Mouse (Mus musculus): ENCODE measurements at regions not wholly inside any gene's neighbourhood (a gene's known extent, or its start where the extent isn't known, plus 50 kb on each side); places are given as distances from the start of the nearest gene placed in this dataset.

DNA sequence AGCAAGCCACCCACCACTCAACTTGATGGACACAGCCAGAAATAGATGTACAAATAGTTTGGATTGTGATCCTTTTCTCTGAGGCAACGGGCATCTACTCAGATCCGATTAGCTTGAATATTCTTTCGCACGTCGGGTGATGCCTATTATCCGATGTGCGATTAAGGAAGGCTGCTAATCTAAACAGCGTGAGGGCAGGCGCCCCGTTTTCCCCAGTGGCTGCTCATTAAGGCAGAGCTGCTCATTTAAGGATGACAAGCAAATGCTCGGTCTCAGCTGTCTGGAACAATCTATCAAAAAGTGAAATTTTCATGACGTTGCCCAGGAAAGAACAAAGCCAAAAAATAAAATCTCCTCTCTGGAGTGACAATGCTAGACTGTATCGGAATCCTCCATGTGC is 348.1 kb upstream of the Tbx3 start:
- no peak for TF ChIP-seq EP300 (IDR thresholded peaks at IDR 0.05; ENCODE audit: low read depth)
- no peak for TF ChIP-seq CTCF (IDR thresholded peaks at IDR 0.05; ENCODE audit: low read depth)
